9 mouse cellular contexts compared by ENCODE assay signal in the genomic region with DNA sequence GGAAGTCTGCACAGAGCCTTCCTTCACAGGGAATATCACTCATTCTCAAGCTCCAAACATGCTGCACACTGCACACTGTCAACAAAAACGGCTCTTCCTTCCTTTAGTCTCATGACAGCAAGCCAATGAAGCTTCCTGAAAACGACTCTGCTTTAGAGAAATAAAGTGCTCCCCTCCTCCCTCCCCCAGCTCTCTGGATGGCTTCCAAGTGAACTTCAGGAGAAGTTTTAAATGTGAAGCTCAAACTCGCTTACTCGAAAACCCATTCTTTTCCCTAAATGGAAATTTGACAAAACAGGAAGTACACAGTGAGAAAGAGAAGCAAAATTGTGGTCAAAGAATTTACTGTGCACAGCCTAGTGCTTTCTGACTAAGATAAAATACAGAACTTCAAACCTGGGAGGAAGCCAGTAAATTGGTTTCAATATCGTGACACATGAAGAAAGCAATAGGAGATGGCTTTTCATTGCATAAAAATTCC. TPM values are rescaled to one million over a fixed set of nuclear protein-coding genes. Genes with fewer than 3 reads are reported as not detected.
A peak's percentile ranks its signal among the peaks of the same experiment; 100 is the strongest.
DNase-seq lines count a peak whose midpoint lies in the region; ATAC-seq and TF ChIP-seq lines count a peak whose summit lies in the region.
"Had no signal": no experiment of that assay in that cellular context is flagged by ENCODE, and none has a peak within 500 bp of the region (broad histone marks: within the 10 kb centered on the region; RNA-seq: fewer than 3 reads in every experiment).

No protein-coding gene starts in this region.

- no peak for ATAC-seq in neural tube, embryonic 13.5 days (ENCODE audit: low read depth)
- peak; percentile 71 for ATAC-seq in intestine, embryonic 15.5 days
- no peak for ATAC-seq in forebrain, embryonic 12.5 days (ENCODE audit: low FRiP score)

- no peaks in the 10 kb centered on the region for H3K9me3 ChIP-seq in neural tube, embryonic 13.5 days
- H3K9me3 ChIP-seq in intestine, embryonic 15.5 days, result no peaks in the 10 kb centered on the region
- no peaks in the 10 kb centered on the region for H3K9me3 ChIP-seq in forebrain, embryonic 12.5 days

- TF ChIP-seq CTCF in lung, adult 2 months (IDR thresholded peaks at IDR 0.05; ENCODE audit: insufficient read depth, low read length), result no peak

- no peak for DNase-seq in neural tube, embryonic 10.5 days (ENCODE audit: extremely low spot score, low spot score)
- peak; percentile 64 for DNase-seq in brain, adult 2 months (ENCODE audit: low read depth, low spot score)
- DNase-seq in lung, adult 2 months, result no peak
- DNase-seq in thymus, postnatal 14 days, result peak; percentile 34
- DNase-seq in cerebellum, adult 11-12 months, result no peak

- no peak overlapping the region for H3K4me3 ChIP-seq in neural tube, embryonic 13.5 days
- no peak overlapping the region for H3K4me3 ChIP-seq in intestine, embryonic 15.5 days (replicated peaks)
- H3K4me3 ChIP-seq in lung, adult 2 months (replicated peaks; ENCODE audit: extremely low read depth, low read depth, low read length), result peak overlapping the region; percentile 11
- H3K4me3 ChIP-seq in forebrain, embryonic 12.5 days (replicated peaks), result no peak overlapping the region
- H3K4me3 ChIP-seq: erythroblast, embryonic 14.5 days had no signal

- H3K4me1 ChIP-seq in neural tube, embryonic 13.5 days (replicated peaks), result peaks cover 9% of the 10 kb centered on the region
- H3K4me1 ChIP-seq in intestine, embryonic 15.5 days (replicated peaks), result peaks cover 5% of the 10 kb centered on the region
- peaks cover 14% of the 10 kb centered on the region for H3K4me1 ChIP-seq in lung, adult 2 months (ENCODE audit: control insufficient read depth, insufficient read depth, low read length)
- no peaks in the 10 kb centered on the region; the same call in 1 of the 2 replicates for H3K4me1 ChIP-seq in forebrain, embryonic 12.5 days

- H3K27me3 ChIP-seq in neural tube, embryonic 13.5 days, result no peaks in the 10 kb centered on the region
- H3K27me3 ChIP-seq in intestine, embryonic 15.5 days (replicated peaks), result no peaks in the 10 kb centered on the region
- H3K27me3 ChIP-seq in forebrain, embryonic 12.5 days, result no peaks in the 10 kb centered on the region

- no peak for TF ChIP-seq POLR2A in lung, adult 2 months (IDR thresholded peaks at IDR 0.05; ENCODE audit: borderline replicate concordance, extremely low read depth, low read depth, low read length)

- WGBS in neural tube, embryonic 13.5 days, result 49% methylated on average over 5 of the region's 5 CpGs
- WGBS in intestine, embryonic 15.5 days, result 23% methylated on average over 5 of the region's 5 CpGs
- 6% methylated on average over 5 of the region's 5 CpGs for WGBS in lung, adult 2 months
- whole genome bisulfite sequencing in forebrain, embryonic 12.5 days, result 67% methylated on average over 5 of the region's 5 CpGs

- H3K36me3 ChIP-seq in neural tube, embryonic 13.5 days, result peaks cover 52% of the 10 kb centered on the region
- peaks cover 11% of the 10 kb centered on the region for H3K36me3 ChIP-seq in intestine, embryonic 15.5 days
- peaks cover 54% of the 10 kb centered on the region for H3K36me3 ChIP-seq in forebrain, embryonic 12.5 days (replicated peaks)

- no peak overlapping the region for H3K9ac ChIP-seq in neural tube, embryonic 13.5 days
- H3K9ac ChIP-seq in intestine, embryonic 15.5 days, result no peak overlapping the region
- H3K9ac ChIP-seq in forebrain, embryonic 12.5 days, result no peak overlapping the region

- no peak overlapping the region for H3K4me2 ChIP-seq in neural tube, embryonic 13.5 days
- H3K4me2 ChIP-seq in intestine, embryonic 15.5 days (replicated peaks), result peak overlapping the region; percentile 34
- no peak overlapping the region for H3K4me2 ChIP-seq in forebrain, embryonic 12.5 days

- peak overlapping the region; percentile 28; the same call in 1 of the 2 replicates for H3K27ac ChIP-seq in neural tube, embryonic 13.5 days (replicated peaks)
- peak overlapping the region; percentile 70 for H3K27ac ChIP-seq in intestine, embryonic 15.5 days
- H3K27ac ChIP-seq in forebrain, embryonic 12.5 days, result no peak overlapping the region

RNA-seq across cellular contexts. Expression of gene Arid4a, which starts 16.3 kb away (rescaled TPM):
- 44.2 and 45.8 TPM in 2 replicates for polyA plus RNA-seq in neural tube, embryonic 13.5 days (2015; fragmentation: Nextera tagmentation; extraction: Ambion mirVana)
- polyA plus RNA-seq in intestine, embryonic 15.5 days (2015; fragmentation: Nextera tagmentation; extraction: Ambion mirVana), result 35.0 and 39.3 TPM in 2 replicates
- 4.1 and 5.4 TPM in 2 replicates for polyA plus RNA-seq in lung, adult 2 months (2012; rRNA removed)
- 41.1 and 41.5 TPM in 2 replicates for polyA plus RNA-seq in forebrain, embryonic 12.5 days (2016; fragmentation: Nextera tagmentation; extraction: Ambion mirVana)

RNA-seq across cellular contexts. Expression of gene Psma3, which starts 25.0 kb away (rescaled TPM):
- 626 and 642 TPM in 2 replicates for polyA plus RNA-seq in neural tube, embryonic 13.5 days (2015; fragmentation: Nextera tagmentation; extraction: Ambion mirVana)
- polyA plus RNA-seq in intestine, embryonic 15.5 days (2015; fragmentation: Nextera tagmentation; extraction: Ambion mirVana), result 593 and 607 TPM in 2 replicates
- polyA plus RNA-seq in lung, adult 2 months (2012; rRNA removed), result 14.9 and 30.0 TPM in 2 replicates
- polyA plus RNA-seq in forebrain, embryonic 12.5 days (2016; fragmentation: Nextera tagmentation; extraction: Ambion mirVana), result 547 and 562 TPM in 2 replicates

Comparison
In these comparisons a context has a peak if more than half of its experiments do, and no peak if none do; other contexts are left out.
1. DNase-seq: peak in brain, adult 2 months (single experiment) and thymus, postnatal 14 days (single experiment); none in neural tube, embryonic 10.5 days (single experiment), lung, adult 2 months (single experiment) and cerebellum, adult 11-12 months (single experiment).
2. RNA of gene Psma3, which starts 25.0 kb away (polyA plus RNA-seq): 626 to 642 TPM in neural tube, embryonic 13.5 days, 593 to 607 TPM in intestine, embryonic 15.5 days and 547 to 562 TPM in forebrain, embryonic 12.5 days; 14.9 to 30.0 TPM in lung, adult 2 months; every median in the first group is over 10 times any median in the second.